Mouse (Mus musculus): Measurements from ENCODE around the gene Dhx16. TPM values are rescaled to one million over a fixed set of nuclear protein-coding genes. Genes with fewer than 3 reads are reported as not detected.
"Not testable (repeated sequence)": the region's sequence is repeated elsewhere in the genome, so short reads cannot be mapped to it uniquely, and the experiment has no call there.

Gene Dhx16
- total RNA-seq (2021) = 40.2 and 41.1 TPM in 2 replicates
- long read RNA-seq, experiment 1, transcript Dhx16-201 (20 exons, 3,351 nt) = major isoform, 28 of 47 reads
- long read RNA-seq, experiment 1, partial matches to known transcripts = 5 of 47 reads
- long read RNA-seq, experiment 1, other reads (novel, unspliced or antisense) = 14 of 47 reads
- long read RNA-seq, experiment 2, transcript Dhx16-201 (20 exons, 3,351 nt) = major isoform, 24 of 36 reads
- long read RNA-seq, experiment 2, partial matches to known transcripts = 2 of 36 reads
- long read RNA-seq, experiment 2, other reads (novel, unspliced or antisense) = 9 of 36 reads

DNA sequence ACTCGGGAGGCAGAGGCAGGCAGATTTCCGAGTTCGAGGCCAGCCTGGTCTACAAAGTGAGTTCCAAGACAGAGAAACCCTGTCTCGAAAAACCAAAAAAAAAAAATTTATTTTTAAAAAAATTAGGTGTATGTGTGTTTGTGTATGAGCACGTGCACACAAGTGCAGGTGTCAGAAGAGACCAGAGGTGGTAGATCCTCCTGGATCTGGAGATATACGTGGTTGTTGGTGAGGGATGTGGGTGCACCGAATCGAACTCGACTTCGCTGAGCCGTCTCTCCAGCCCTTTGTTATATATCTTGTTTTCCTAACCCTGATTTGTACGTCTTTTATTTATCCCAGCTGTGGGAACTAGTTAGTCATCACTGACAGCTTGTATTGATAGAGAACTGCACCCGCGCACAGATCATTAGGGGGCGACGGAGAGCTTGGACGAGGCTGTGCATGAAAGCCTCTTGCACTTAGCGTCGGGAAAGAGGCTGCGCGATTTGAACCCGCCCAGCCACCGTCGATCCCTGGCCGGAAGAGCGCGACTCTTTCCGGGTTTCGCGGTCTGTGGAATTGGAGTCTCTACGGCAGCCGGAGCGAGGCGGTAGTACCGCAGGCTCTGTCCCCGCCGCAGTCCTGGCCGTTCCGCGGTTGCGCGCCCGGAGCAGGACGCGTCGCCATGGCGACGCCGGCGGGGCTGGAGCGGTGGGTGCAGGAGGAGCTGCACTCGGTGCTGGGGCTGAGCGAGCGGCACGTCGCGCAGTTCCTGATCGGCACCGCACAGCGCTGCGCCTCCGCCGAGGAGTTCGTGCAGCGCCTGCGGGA is at the start of gene Dhx16:
TSS of gene Dhx16 (plus strand) at position 575 of the 813 bp plus-strand sequence.
- peak; percentile 96 for DNase-seq

GRCm38 (mm10) chr17:35832400-35833238 is 47.0 kb upstream of the Dhx16 start:
- no peak for DNase-seq

GRCm38 (mm10) chr17:35833239-35833751 is 46.3 kb upstream of the Dhx16 start:
- DNase-seq = no peak

GRCm38 (mm10) chr17:35833894-35834293 is 45.7 kb upstream of the Dhx16 start:
- no peak for DNase-seq

DNA sequence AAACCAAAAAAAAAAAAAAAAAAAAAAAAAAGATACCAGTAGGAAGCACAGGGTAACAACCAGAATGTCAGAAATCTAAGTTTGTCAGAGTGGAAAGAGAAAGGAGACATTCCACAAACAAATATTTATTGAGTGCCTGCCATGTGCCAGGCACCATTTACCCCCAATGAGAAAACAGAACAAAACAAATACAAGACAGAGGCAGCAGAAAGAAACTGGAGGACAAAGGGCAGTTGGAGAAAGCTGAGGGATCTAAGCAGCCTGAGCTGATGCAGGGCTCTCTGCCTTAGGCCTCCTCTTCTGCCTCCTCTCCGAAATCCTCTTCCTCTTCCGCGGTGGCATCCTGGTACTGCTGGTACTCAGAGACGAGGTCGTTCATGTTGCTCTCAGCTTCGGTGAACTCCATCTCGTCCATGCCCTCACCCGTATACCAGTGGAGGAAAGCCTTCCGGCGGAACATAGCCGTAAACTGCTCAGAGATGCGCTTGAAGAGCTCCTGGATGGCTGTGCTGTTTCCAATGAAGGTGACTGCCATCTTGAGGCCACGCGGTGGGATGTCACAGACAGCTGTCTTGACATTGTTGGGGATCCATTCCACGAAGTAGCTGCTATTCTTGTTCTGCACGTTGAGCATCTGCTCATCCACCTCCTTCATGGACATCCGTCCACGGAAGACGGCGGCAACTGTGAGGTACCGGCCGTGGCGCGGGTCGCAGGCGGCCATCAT is 44.8 kb upstream of the Dhx16 start:
- peak; percentile 18 for DNase-seq

DNA sequence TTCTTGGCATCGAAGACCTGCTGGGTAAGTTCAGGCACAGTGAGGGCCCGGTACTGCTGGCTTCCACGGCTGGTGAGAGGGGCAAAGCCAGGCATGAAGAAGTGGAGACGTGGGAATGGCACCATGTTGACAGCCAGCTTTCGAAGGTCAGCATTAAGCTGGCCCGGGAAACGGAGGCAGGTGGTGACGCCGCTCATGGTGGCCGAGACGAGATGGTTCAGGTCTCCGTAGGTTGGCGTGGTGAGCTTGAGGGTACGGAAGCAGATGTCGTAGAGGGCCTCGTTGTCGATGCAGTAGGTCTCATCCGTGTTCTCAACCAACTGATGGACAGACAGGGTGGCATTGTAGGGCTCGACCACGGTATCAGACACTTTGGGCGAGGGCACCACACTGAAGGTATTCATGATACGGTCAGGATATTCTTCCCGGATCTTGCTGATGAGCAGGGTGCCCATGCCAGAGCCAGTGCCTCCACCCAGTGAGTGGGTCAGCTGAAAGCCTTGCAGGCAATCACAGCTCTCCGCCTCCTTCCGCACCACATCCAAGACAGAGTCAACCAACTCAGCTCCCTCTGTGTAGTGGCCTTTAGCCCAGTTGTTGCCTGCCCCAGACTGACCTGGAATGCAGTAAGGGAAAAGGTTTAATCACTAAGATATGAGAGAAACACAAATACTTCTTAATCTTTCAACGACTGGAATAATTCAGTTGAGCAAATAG is 44.0 kb upstream of the Dhx16 start:
- no peak for DNase-seq

- peak; percentile 88 for DNase-seq
Measured at GRCm38 (mm10) chr17:35836178-35836965, 43.2 kb upstream of the Dhx16 start.

DNA sequence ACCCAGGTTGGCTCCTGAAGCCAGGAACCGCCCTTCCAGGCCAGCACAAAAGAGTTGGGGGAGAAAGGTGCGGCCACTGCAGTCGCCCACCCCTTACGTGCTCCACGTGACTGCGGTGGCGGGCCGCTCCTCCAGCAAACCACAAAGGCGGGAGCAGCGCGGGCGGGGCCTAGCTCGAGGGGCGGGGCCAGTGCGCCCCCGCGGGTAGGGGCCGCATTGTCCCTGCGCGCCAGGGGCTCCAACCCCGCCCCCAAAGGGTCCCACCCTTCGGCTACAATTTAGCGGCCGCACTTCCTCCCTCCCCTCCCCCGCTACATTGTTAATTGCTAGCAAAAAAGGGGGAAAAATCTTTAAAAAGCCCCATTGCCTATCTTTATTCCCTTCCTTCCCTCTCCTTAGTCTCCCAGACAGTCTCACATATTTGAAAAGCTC is 42.6 kb upstream of the Dhx16 start:
- DNase-seq = peak; percentile 90

DNA sequence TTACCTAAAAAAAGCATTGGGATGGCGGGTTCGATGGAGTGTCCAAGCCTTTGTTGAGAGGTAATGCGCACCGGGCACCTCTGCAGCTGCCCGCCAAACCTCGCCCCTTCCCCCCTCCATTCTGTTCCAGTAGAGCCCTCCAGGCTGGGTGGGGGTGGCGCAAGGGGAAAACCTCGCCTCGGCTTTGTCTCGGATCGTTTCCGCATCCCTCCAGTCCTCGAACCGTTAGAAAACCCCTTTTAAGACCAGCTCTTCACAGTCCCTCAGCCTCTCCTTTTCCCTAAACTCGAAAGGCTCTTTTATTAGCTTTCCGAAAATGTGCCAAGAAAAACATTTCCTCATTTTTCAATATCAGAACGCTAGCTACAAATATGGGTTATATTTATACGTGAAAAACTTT is 42.1 kb upstream of the Dhx16 start:
- DNase-seq = peak; percentile 66

DNA sequence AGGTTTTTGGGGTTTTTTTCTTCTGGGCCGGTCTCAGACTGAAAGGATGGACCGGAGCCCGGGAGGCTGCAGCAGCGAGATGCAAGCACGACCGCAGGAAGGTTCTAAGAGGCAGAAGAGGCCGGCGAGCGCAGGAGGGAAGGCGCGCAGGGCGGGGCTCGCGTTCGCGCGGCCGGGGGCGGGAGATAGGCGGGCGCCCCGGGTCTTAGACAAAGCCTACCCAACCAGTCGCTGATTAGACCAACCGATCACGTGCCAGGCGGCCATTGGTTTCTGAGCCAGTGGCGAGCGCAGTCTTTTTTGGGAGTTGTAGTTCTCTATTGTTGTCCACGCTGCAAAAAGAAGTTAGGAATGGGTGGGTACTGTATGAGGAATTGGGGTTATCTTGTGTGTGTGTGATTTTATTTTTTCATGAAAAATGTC is 41.5 kb upstream of the Dhx16 start, which contains the start of gene Tubb5:
TSS of gene Tubb5 (minus strand) at position 185 of the 423 bp plus-strand sequence.
- DNase-seq = peak; percentile 97

DNA sequence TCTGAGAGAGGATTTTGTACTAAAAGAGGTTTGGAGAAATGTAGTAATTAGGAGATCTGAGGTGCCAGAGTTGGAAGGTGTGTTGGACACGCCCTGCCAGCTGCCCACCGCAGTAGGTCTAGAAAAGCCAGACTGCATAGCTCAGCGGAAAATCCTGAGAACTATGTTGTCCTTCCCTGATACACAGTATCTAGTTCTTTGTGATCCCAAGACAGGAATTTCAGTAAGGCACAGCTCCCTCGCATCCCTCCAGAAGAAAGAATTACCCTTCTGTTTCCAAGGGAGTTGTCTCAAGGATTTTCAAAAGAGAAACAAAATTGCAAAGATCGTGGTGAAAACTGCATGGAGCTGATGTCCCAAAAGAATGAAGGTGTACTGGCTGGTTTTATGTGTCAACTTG is 41.0 kb upstream of the Dhx16 start:
- no peak for DNase-seq

- DNase-seq = not testable (repeated sequence)
Measured at GRCm38 (mm10) chr17:35839002-35839401, 40.6 kb upstream of the Dhx16 start.

DNA sequence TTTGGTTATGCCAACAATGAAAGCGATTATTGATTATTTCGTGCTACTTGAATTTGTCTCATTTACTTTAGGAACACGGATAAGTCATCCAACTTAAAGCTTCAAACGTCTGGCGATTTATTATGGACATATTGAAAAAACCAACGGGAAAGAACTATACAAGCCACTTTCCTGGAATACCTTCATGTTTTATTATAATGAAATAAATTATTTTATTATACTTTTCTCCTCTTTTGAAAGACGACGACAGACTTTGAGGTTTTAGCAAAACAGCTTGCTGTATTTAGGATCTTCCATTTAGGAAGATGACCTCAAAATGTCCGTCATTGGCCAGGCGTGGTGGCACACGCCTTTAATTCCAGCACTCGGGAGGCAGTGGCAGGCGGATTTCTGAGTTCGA is 39.1 kb upstream of the Dhx16 start:
- DNase-seq = no peak

DNA sequence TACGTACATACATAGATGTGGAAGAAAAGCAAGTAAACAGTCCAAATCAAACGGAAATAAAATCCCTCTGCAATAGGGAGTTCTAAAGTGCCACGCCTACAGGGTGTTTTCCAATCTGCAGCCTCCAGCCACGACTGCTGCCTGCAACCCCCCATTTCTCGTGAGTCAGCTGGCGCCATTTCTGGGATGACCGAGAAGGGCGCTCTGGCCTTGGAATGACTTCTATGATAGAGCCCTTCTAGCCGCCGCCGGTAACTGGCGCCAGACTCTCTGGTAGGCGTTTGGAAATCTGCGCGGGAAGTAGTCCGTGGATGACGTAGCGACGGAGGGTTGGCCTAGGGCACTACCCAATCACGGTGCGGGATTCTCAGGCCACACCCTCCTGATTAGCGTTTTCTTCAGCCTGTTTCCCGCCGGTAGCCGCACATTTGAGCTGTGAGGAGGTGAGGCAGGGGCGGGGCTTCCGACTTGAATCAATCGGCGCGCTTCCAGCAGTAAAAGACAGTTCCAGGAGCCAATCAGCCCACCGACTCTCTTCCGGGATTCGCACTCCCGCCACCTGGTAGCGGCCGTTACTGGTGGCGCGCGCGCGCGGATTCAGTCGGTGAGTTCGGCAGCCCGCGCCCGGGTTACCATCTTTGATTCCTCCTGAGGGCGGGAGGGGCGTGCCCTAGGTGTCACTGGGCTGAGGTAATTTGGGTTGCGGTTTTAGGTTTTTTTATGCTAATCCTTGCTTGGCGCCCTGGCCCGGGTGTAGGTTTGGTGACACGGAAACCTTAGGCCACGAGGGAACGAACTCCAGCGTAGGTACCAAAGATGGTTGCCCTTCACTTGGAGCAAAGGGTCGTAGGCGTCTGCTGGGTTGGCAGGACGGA is 38.3 kb upstream of the Dhx16 start, which contains the start of gene Mdc1:
TSS of gene Mdc1 (plus strand) at position 440 of the 875 bp plus-strand sequence.
- peak; percentile 99 for DNase-seq

- no peak for DNase-seq
Measured at GRCm38 (mm10) chr17:35842006-35842405, 37.6 kb upstream of the Dhx16 start.

- no peak for DNase-seq
Measured at GRCm38 (mm10) chr17:35843514-35843913, 36.1 kb upstream of the Dhx16 start.

DNA sequence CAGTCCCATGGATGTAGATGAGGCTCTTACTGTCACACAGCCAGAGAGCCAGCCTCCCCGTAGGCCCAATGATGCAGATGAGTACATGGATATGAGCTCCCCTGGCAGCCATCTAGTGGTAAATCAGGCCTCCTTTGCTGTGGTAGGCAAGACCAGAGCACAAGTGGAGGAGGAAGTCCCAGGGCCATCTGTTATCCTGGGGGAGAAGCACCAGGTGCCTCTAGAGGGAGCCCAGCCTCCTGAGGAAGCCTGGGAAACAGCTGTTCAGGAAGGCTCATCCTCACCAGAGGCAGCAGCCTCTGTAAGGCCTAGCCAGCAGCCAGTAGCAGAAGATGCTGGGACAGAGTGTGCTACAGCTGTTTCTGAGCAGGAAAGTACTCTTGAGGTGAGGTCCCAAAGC is 31.5 kb upstream of the Dhx16 start:
- peak; percentile 38 for DNase-seq

GRCm38 (mm10) chr17:35850974-35851373 is 28.6 kb upstream of the Dhx16 start:
- DNase-seq = no peak

DNA sequence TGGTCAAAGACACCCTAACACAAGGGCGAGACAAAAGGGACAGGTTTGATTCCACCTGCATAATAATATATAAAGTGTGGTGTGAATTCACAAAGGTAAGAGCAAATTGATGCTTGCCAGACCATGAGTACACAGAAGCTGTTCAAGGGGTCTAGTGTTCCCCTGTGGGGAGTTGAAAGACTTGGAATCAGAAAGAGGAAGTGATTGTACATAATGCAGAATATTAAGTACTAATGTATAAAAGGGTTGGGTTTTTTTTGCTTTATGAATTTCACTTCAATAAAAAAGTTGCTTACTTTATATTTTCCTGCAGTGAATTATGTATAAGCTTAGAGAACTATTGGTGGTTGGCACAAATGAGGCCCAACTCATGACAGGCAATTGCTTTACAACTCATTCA is 20.2 kb upstream of the Dhx16 start:
- no peak for DNase-seq
